Mouse (Mus musculus) layer of hippocampus, postnatal 36 days (tissue): ENCODE measurements at regions not wholly inside any gene's neighbourhood (a gene's known extent, or its start where the extent isn't known, plus 50 kb on each side); places are given as distances from the start of the nearest gene placed in this dataset.

ENCODE experiments used
- DNase-seq, 2 experiments: peaks; one replicate each; pipeline ENCODE4 v3.0.0; 2022

DNA sequence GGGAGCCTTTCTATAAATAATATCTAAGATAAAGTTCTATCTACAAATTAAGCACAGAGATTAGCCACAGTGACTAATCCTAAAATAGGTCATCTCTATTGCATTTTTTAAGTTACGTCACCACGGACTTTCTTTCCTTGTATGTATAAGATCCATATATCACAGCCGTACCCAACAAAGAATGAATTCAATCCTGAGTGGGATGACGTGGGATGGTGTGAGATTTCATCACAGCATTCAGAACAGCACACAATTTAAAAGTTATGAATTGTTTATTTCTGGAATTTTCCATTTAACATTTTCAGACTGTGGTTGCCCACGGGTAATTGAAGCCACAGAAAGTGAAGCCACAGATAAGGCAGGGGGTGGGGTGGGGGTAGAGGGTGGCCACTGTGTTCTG, 129.0 kb upstream of the Dynlrb2 start:
- DNase-seq: no peak

DNA sequence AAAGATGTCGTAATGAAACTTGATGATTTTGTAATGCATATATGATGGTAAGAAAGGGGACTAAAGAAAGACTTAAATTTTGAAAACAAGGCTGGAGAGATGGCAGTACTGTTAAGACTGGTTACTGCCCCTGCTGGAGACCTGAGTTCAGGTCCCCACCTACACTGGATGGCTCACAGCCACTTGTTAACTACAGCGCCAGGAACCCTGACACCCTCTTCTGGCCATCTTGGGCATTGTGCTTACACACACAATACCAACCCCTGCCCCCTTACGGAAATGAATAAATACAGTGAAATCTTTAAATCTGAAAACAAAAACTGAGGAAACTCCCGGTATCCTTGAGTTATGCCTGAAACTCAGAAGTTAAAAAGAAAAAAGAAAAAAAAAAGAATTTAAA, 131.7 kb upstream of the Dynlrb2 start:
- DNase-seq: no peak

DNA sequence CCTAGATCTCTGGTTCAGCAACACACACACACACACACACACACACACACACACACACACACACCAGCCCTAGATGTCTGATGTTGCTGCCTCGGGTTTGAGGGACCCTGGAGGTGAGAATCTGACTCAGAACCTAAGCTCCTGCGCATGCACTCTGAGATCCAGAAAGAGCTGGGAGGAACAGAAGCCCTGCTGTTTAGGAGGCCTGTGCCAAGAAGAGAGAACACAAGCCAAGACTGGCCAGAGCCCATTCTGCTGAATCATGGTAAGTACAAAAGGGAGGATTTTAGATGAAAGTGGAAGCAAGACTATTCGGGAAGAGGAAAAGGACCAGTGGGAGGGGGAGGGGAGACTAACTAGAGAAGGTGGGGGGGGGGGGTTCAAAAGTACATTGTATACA, 132.2 kb upstream of the Dynlrb2 start:
- peak; percentile 40 to 51 for DNase-seq

DNA sequence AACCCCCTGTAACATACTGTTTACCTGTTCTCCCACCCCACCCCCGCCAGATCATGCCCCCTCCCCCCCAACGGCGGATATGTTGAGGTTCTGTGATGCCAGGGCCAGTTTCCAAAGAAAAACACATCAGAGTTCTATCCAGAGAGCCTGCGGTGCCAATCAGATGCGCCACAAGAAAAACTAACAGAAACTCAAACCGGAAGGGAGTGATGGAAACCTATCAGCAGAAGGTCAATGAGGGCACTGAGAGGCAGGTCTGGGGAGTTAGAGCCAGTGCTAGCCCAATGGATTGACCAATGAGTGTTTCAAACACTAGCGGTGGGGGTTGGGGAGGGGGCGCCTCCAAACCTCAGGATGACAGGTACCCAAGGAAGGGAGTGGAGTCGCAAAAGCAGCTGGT, 132.7 kb upstream of the Dynlrb2 start:
- DNase-seq: no peak

DNA sequence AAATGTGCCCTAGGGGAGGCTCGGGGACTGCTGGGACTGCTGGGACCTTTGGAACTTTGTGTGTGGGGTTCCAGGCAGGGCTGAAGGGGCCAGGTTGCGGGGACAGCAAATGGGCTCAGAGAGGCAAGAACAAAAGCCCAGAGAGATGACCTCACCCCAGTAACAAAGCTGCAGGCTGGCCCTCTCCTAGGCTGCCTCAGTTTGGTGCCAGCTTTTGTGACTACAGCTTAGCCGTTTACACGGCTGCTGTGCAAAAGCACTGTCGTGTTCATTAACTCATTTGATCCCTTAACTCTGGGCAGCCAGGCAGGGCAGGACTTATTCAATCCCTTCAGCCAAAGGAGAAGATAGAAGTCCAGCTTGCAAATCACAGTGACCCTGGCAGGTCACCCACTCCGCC, 137.3 kb upstream of the Dynlrb2 start:
- no peak for DNase-seq

DNA sequence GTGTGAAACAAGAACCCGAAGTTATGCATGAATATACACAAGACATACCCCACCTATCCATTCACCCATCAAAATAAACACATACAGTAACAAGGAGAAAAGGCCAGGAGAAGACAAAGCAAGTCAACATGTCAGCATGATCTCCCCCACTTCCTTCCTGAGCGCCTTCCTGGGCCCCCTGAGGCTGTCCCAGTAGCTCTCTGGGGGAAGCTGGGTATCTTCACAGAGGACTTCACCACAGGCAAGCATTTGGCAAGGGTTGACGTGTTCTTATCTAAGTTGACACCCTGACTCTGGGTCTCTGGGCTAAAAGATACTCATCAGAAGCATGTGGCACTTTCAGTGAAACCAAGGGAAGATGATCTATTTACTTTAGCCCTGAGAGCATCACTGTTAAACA, 138.1 kb upstream of the Dynlrb2 start:
- no peak for DNase-seq

DNA sequence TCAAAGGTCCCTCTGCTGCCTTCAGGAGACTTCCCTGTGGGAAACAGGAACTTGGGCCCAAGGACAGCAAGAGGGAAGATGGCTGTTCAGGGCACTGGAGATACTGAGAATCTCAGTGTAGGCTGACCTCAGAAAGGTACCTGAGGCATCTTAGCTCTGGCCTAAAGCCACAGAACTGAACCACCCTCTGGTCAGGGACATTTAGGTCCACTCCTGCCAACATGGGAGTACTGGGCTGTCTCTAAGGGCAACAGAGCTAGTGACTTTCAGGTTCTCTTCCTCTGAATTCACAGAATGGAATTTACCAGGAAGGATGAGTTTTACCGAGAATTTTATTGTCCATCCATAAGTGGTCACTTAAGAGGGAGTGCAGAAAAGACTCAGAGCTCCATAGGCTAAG, 140.0 kb upstream of the Dynlrb2 start:
- DNase-seq: no peak

DNA sequence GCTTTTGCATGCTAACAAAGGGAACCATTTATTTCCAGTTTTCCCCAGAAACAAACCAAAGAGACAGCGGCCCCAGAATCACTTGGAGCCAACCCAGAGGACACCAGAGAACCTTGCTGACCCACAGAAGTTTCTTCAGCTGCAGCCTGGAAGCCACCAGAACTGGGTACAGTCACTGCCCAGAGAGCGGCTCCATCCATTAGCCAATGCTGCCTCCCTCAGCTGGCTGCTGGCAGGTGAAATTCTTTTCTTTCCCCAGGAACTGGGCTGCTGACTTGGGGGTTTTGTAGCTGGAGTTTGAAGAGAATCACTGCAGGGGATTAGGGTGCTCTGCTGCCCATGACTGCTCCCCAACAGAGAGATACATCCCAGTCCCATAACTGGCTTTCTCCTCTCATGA, 140.6 kb upstream of the Dynlrb2 start:
- DNase-seq: no peak

DNA sequence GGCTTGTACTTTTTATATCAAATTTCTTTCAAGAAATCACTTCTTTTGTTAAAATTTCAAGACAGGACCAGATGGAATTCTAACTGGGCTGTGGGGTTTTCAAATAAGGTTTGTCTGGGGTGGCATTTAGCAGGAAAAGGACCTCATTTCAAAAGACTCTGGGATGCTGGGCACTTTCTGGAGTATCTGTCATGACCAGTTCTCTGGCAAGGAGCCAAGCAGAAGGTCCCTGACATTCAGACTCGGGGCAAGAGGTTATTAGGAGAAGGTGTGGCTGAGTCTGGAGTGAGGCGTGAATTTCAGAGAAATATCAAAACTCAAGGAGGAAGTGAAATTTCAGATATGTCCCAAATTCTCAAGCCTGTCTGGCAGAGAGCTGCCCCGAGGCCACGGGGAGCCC, 142.4 kb upstream of the Dynlrb2 start:
- DNase-seq: no peak

DNA sequence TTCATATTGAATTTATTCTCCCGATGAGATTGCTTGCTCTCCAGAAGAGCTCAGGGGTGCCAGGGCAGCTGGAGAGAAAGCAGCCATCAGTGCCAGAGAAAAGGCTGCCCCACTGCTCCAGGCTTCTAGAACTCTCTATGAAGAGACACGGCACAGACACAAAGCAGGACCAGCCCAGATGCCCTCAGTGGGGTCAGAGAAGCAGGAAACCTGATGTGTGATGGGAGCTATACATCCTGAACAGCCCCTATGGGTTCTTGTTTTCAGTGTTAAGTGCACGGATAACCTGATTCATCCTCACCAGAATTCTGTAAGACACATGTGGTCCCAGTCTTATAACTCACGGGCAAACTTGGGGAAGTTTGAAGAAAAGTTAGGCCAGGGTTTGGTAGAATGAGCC, 145.0 kb upstream of the Dynlrb2 start:
- no peak for DNase-seq

DNA sequence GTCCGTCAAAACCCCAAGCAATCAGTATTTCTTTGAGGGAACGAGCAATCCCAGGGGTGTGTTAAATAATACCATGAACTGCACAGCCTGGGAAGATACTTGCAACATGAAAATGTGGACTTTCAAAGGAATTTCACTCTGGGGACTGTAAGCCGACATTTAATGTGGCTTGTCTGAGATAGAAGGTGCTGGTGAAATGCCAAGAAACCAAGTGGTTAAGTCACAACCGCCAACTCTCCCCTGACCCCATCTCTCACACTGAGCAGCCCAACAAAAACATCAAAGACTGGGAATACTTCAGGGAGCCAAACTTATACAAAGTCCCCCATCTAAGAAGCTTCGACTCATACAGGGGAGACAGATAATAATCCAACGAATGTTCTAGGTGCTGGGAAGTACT, 150.0 kb upstream of the Dynlrb2 start:
- no peak for DNase-seq

DNA sequence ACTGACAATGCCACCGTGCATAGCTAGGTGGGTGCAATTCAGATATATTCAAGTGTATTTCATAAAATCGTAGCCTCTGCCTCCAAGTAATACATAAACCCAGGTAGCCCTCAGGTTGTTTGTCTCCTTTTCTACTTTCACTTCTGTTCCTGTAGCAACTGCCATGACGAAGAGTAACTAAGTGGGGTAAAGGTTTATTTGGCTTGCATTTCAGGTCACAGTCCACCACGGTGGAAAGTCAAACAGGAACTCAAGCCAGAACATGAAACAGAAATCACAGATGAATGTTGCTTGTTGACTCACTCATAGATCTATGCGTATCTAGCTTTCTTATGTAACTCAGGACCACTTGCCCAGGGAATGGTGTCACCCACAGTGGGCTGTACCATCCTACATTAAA, 150.9 kb upstream of the Dynlrb2 start:
- DNase-seq: no peak

DNA sequence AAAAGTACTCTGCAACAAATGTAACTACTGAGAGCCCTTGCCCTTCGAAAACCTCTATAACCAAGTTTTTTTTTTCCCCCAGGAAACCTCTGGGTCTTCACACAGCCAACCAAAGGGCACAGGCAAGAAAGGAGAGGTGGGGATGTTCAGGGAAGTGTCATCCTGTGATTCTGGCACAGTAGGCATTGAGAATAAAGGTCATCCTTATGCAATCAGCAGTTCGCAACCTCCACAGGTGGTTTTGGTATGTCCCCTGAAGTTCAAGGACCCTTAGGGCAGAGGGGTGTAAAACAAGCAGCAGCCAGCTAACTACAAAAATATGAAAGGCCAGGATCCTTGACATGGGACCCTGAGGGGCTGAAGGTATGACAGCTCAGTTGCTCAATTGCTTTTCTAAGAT, 152.1 kb upstream of the Dynlrb2 start:
- no peak for DNase-seq

DNA sequence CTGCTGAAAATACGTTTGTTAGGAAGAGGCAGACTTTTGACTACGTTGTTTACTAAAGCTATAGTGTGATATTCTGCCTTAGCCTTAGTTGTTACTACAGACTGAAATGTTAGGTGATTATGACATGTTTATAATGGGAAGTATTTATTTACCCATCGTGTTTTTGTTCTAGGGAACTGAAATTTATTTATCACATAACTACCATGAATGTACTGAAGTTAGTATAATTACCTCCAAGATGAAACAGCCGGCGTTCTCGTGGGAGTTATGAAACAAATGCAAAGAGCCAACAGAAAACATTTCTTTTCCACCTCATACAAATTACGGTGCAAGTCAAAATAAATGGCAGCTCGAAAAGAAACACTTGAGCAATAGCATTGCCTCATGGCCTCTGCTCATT, 155.8 kb upstream of the Dynlrb2 start:
- no peak for DNase-seq

DNA sequence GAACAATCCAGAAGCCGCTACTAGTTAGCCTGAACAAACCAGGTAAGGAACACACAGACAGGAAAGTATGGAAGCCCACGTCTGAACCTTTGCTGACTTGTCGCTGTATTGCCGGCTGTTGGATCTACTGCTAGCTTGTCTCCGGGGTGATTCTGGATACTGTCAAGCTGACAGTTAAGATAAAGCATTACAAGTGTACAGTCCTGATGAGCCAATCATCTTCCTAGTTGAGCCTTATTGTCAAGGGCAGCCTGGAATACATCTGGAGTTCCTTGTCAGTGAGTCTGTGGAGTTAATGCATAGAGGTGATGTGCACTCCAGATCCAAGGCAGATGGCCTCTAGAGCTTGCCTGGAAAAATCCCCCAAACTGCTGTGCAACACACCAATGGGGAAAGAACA, 157.8 kb upstream of the Dynlrb2 start:
- DNase-seq: no peak

DNA sequence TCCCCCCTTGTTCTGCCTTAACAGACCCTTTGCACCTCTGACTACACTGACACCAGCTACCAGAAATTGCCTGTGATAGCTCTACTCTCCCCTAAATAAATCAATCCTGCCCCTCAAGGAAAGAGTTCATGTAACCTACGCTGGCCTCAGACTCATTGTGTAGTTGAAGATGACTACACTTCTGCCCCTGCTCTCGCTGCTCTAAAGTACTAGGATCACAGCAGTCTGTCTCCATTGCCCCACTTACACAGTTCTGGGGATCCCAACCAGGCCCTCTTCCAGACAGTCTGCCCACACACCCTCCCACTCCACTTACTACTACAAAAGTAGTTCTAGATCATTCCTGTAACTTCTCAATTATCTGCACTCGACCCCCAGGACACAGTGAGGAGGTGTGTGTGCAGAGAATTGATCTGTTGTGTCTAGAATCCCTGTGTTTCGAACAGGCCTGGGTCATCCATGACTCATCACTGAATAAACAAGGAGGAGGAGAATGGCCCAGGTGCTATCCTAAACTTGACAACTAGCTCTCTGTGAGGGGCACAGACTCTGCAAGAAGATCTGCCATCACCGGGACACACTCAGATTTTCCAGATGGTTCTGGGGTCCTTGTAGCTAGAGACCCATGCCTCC, 160.1 kb upstream of the Dynlrb2 start:
- DNase-seq: no peak

DNA sequence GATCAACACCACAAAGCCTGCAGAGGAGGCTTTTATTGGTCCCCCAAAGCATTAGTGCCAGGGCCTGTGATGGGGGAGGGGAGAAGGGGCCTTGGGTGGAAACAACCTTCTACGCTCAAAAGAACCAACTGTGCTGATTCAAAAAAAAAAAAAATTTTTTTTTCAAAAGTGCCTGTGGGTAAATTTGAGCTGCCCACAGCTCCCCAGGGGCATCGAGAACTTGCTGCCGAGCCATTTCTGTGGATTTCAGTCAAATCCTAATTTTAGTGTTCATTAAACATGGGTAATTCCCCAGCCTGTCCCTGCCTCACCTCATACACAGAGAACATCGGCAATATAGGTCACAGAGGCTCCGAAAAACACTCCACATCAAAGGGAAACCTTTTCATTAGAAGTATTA, 161.2 kb upstream of the Dynlrb2 start:
- DNase-seq: no peak

DNA sequence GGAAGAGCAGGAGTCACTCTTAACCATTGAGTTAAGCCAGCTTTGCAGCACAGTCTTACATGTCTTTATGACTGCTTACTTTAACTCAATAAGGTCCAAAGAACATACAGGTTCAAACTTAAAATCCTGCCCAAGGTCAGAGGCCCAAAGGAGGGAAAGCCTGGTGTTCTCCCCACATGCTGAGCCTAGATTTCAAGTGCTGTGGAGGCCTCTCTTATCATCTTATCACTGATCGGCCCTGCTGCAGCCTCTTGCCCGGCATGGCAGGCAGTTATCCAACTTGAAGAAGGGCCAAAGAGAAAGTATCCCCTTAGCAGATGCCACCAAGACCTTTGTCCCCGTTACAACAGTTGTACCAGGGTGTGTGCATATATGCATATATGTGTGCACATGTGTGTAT, 170.0 kb upstream of the Dynlrb2 start:
- DNase-seq: no peak

DNA sequence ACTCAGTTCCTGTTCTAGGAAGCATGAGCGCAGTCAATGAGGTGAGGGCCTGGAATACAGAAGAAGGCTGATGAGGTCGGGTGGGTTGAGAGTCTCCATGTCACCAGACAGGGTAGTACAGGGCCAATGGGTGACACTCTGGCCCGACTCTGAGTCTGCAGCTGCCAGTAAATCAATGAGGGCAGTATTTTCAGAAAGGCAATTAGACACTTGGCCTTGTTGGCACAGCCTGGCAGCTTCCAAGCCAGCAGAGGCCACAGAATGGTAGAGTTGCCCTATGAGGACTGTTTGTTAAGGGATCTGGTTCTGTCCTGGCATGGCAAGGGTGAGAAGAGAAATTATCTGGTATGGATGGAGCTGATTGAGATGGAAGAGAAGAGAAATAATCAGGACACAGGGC, 170.7 kb upstream of the Dynlrb2 start:
- DNase-seq: peak in 1 of 2 experiments; percentile 5

DNA sequence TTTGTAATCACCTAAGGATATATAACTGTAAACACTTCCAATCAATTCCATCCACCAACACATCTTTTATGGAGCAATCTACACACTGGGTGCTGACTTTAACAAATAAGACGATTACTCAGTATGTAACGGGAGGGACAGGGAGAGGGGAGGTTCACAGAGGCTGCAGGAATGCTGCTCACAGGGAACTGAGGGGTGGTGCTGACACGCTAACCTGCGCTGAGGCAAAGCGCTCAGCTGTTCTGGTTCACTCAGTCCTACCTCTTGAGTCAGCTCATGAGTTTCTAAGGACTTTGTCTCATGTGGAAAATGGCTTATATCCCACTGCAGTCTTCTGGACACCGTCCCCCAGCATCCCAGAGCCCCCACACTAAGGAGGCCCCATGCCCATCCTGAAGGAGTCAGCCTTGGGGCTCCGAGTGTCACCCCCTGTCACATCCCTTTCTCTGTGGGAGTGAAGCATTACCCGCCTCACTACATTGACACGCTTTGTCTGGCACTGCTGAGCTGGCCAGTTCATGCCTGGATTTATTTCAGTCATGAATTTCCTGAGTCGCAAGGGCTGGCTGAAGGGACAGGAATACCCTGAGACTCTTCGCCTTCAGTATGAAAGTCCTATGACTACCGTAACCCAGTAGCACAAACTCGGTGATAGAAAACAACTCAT, 184.6 kb upstream of the Dynlrb2 start:
- no peak for DNase-seq

DNA sequence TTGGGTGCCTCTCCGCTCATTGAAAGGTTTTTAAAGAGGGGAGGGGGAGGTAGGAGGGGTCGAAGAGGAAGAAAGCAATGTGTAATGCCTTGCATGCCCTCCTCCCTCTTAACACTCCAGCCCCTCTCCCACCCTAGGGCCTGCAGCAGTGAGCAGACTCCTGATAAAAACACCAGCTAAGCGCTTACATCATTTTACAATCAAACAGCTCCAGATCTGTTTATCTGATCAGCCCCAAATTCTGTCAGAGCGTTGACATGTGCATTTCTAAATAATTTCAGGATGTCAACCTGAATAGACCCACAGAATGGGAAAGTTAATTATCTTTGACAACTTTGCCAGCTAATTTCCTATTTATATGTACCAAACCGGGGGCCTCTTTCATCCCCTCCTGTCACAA, 189.4 kb upstream of the Dynlrb2 start:
- DNase-seq: no peak

DNA sequence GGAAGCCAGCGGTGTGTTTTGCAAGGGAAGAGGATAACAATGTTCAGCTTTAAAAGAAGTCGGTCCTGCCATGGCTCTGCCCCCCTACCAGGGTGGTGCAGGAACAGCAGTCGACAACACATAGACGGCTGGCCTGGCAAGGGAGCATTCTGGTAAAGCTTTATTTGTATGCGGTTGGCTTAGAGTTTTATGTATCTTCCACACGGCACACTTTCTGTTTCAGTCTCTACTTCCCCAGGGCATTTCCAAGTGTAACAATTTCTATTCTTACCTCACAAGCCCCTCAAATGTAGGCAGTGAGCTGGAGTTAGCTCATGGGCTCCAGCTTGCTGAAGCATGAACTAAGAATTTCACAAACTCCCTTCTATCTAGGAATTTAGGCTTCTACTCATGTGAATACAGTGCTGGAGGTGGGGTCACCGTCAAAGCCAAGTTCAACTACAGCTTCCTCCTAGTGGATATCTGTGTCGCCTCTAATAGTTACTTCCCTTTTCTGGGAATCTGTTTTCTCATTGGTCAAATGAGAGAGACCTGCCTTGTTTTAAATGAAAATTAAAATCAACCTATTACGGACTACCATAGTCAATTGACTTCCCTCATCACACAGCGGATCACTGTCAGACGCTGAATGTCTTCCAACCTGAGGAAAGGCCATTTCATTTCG, 190.2 kb upstream of the Dynlrb2 start:
- DNase-seq: no peak

DNA sequence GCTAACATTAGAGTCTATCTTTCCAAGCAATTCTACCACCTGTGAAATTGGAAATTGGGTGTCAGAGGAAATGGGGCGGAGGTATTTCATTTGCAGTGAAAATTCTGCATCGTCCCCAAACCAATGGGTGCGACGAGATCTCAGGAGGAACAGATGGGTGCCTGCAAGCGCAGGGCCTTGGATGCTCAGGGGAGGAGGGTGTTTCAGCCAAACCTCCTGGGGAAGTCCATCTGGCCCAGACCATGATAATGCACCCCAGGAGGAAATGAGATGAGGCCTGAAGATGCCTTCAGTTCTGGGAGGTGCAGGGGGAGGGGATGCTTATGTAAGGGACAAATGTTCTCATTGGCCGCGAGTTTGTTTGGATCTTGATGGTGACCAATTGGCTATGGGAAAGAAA, 205.9 kb upstream of the Dynlrb2 start:
- no peak for DNase-seq

DNA sequence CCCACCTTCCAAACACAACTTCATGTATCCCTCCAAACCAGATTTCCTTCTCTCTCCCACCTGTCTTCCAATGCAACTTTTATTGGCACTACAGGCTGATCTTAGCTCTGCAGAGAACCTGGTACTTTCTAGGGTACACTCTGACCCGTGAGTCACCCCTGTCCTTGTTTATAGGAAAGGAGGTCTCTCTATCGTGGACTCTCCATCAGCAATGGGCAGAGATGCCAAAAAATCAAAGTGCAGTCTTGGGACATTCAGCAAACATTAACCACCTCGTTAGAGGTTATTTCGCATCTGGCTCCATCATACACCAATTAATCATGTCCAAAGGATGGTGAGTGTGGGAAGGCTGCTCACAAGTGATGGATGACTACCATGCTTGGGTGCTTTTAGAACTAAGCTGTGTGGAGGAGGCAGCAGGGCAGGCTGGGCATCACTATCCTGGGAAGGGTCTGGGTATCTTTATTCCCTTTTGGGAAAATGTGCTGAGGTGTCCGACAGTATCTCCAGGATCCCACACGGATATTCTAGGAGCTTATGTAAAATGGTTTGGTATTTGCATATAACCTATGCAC, 214.0 kb upstream of the Dynlrb2 start:
- DNase-seq: no peak
